Mouse (Mus musculus): ENCODE measurements at regions not wholly inside any gene's neighbourhood (a gene's known extent, or its start where the extent isn't known, plus 50 kb on each side); places are given as distances from the start of the nearest gene placed in this dataset.

GRCm38 (mm10) chr1:69326711-69327110 lies 218.9 kb upstream of the Erbb4 start:
- DNase-seq (no peak), ATAC-seq (no peak)
- Histone ChIP-seq H3K27me3 (ENCODE audit: insufficient read depth, low read length) (no peaks in the 10 kb centered on the region), H3K27ac (ENCODE audit: low read depth) (no peak overlapping the region), H3K36me3 (replicated peaks; ENCODE audit: insufficient read depth, low read length) (no peaks in the 10 kb centered on the region), H3K9ac (replicated peaks) (no peak overlapping the region), H3K4me1 (ENCODE audit: insufficient read depth) (no peaks in the 10 kb centered on the region), H3K4me3 (ENCODE audit: low read depth, low read length) (no peak overlapping the region), H3K4me2 (ENCODE audit: low read depth, low read length) (no peak overlapping the region), H3K9me3 (ENCODE audit: low read length) (no peaks in the 10 kb centered on the region)
- TF ChIP-seq EP300 (IDR thresholded peaks at IDR 0.05; ENCODE audit: low read depth) = no peak
- TF ChIP-seq CTCF (IDR thresholded peaks at IDR 0.05; ENCODE audit: low read depth) = no peak
- WGBS (ENCODE audit: insufficient replicate concordance) = 78% methylated on average over 8 of the region's 8 CpGs

- Histone ChIP-seq H3K9me3 (ENCODE audit: low read length) (no peaks in the 10 kb centered on the region), H3K4me2 (ENCODE audit: low read depth, low read length) (no peak overlapping the region), H3K27me3 (ENCODE audit: insufficient read depth, low read length) (no peaks in the 10 kb centered on the region), H3K9ac (replicated peaks) (no peak overlapping the region), H3K4me3 (ENCODE audit: low read depth, low read length) (no peak overlapping the region), H3K36me3 (replicated peaks; ENCODE audit: insufficient read depth, low read length) (no peaks in the 10 kb centered on the region), H3K27ac (ENCODE audit: low read depth) (no peak overlapping the region), H3K4me1 (ENCODE audit: insufficient read depth) (no peaks in the 10 kb centered on the region)
- no peak for ATAC-seq
- 67% methylated on average over 3 of the region's 3 CpGs for WGBS (ENCODE audit: insufficient replicate concordance)
- no peak for DNase-seq
- TF ChIP-seq CTCF (IDR thresholded peaks at IDR 0.05; ENCODE audit: low read depth) = no peak
- no peak for TF ChIP-seq EP300 (IDR thresholded peaks at IDR 0.05; ENCODE audit: low read depth)
Measured at GRCm38 (mm10) chr1:69319526-69319925, 211.7 kb upstream of the Erbb4 start.

- no peaks in the 10 kb centered on the region for H3K27me3 ChIP-seq (ENCODE audit: insufficient read depth, low read length)
- H3K36me3 ChIP-seq (replicated peaks; ENCODE audit: insufficient read depth, low read length) = no peaks in the 10 kb centered on the region
- H3K4me3 ChIP-seq (ENCODE audit: low read depth, low read length) = no peak overlapping the region
- no peaks in the 10 kb centered on the region for H3K4me1 ChIP-seq (ENCODE audit: insufficient read depth)
- no peak for TF ChIP-seq CTCF (IDR thresholded peaks at IDR 0.05; ENCODE audit: low read depth)
- TF ChIP-seq EP300 (IDR thresholded peaks at IDR 0.05; ENCODE audit: low read depth) = no peak
- no peaks in the 10 kb centered on the region for H3K9me3 ChIP-seq (ENCODE audit: low read length)
- H3K27ac ChIP-seq (ENCODE audit: low read depth) = no peak overlapping the region
- 68% methylated on average over 3 of the region's 3 CpGs for WGBS (ENCODE audit: insufficient replicate concordance)
- H3K4me2 ChIP-seq (ENCODE audit: low read depth, low read length) = no peak overlapping the region
- DNase-seq = no peak
- ATAC-seq = no peak
- H3K9ac ChIP-seq (replicated peaks) = no peak overlapping the region
Measured at GRCm38 (mm10) chr1:69296816-69297215, 189.0 kb upstream of the Erbb4 start.

GRCm38 (mm10) chr1:69291329-69291728 lies 183.5 kb upstream of the Erbb4 start:
- ATAC-seq = no peak
- H3K36me3 ChIP-seq (replicated peaks; ENCODE audit: insufficient read depth, low read length) = no peaks in the 10 kb centered on the region
- DNase-seq = no peak
- no peak overlapping the region for H3K9ac ChIP-seq (replicated peaks)
- no peak overlapping the region for H3K27ac ChIP-seq (ENCODE audit: low read depth)
- no peaks in the 10 kb centered on the region for H3K27me3 ChIP-seq (ENCODE audit: insufficient read depth, low read length)
- WGBS (ENCODE audit: insufficient replicate concordance) = 55% methylated on average over 7 of the region's 7 CpGs
- no peak overlapping the region for H3K4me3 ChIP-seq (ENCODE audit: low read depth, low read length)
- H3K4me2 ChIP-seq (ENCODE audit: low read depth, low read length) = no peak overlapping the region
- no peak for TF ChIP-seq CTCF (IDR thresholded peaks at IDR 0.05; ENCODE audit: low read depth)
- no peak for TF ChIP-seq EP300 (IDR thresholded peaks at IDR 0.05; ENCODE audit: low read depth)
- no peaks in the 10 kb centered on the region for H3K4me1 ChIP-seq (ENCODE audit: insufficient read depth)
- no peaks in the 10 kb centered on the region for H3K9me3 ChIP-seq (ENCODE audit: low read length)

- H3K36me3 ChIP-seq (replicated peaks; ENCODE audit: insufficient read depth, low read length) = no peaks in the 10 kb centered on the region
- no peak overlapping the region for H3K27ac ChIP-seq (ENCODE audit: low read depth)
- H3K9ac ChIP-seq (replicated peaks) = no peak overlapping the region
- no peak overlapping the region for H3K4me3 ChIP-seq (ENCODE audit: low read depth, low read length)
- DNase-seq = no peak
- 47% methylated on average over 3 of the region's 3 CpGs for WGBS (ENCODE audit: insufficient replicate concordance)
- no peaks in the 10 kb centered on the region for H3K4me1 ChIP-seq (ENCODE audit: insufficient read depth)
- ATAC-seq = no peak
- TF ChIP-seq EP300 (IDR thresholded peaks at IDR 0.05; ENCODE audit: low read depth) (no peak), CTCF (IDR thresholded peaks at IDR 0.05; ENCODE audit: low read depth) (no peak)
- H3K27me3 ChIP-seq (ENCODE audit: insufficient read depth, low read length) = no peaks in the 10 kb centered on the region
- no peaks in the 10 kb centered on the region for H3K9me3 ChIP-seq (ENCODE audit: low read length)
- no peak overlapping the region for H3K4me2 ChIP-seq (ENCODE audit: low read depth, low read length)
Measured at GRCm38 (mm10) chr1:69286374-69286773, 178.5 kb upstream of the Erbb4 start.

GRCm38 (mm10) chr1:69277428-69277827 lies 169.6 kb upstream of the Erbb4 start:
- Histone ChIP-seq H3K27me3 (ENCODE audit: insufficient read depth, low read length) (no peaks in the 10 kb centered on the region), H3K4me2 (ENCODE audit: low read depth, low read length) (no peak overlapping the region), H3K4me3 (ENCODE audit: low read depth, low read length) (no peak overlapping the region), H3K9ac (replicated peaks) (no peak overlapping the region), H3K27ac (ENCODE audit: low read depth) (no peak overlapping the region), H3K9me3 (ENCODE audit: low read length) (no peaks in the 10 kb centered on the region), H3K36me3 (replicated peaks; ENCODE audit: insufficient read depth, low read length) (no peaks in the 10 kb centered on the region), H3K4me1 (ENCODE audit: insufficient read depth) (no peaks in the 10 kb centered on the region)
- 76% methylated on average over 4 of the region's 4 CpGs for WGBS (ENCODE audit: insufficient replicate concordance)
- DNase-seq (no peak), ATAC-seq (no peak)
- TF ChIP-seq EP300 (IDR thresholded peaks at IDR 0.05; ENCODE audit: low read depth) (no peak), CTCF (IDR thresholded peaks at IDR 0.05; ENCODE audit: low read depth) (no peak)

GRCm38 (mm10) chr1:69247691-69248090 lies 139.8 kb upstream of the Erbb4 start:
- H3K4me3 ChIP-seq (ENCODE audit: low read depth, low read length) = no peak overlapping the region
- DNase-seq (no peak), ATAC-seq (no peak)
- H3K4me1 ChIP-seq (ENCODE audit: insufficient read depth) = no peaks in the 10 kb centered on the region
- H3K27ac ChIP-seq (ENCODE audit: low read depth) = no peak overlapping the region
- no peak for TF ChIP-seq CTCF (IDR thresholded peaks at IDR 0.05; ENCODE audit: low read depth)
- no peak for TF ChIP-seq EP300 (IDR thresholded peaks at IDR 0.05; ENCODE audit: low read depth)
- H3K9me3 ChIP-seq (ENCODE audit: low read length) = no peaks in the 10 kb centered on the region
- WGBS (ENCODE audit: insufficient replicate concordance) = 71% methylated on average over 5 of the region's 5 CpGs
- no peak overlapping the region for H3K4me2 ChIP-seq (ENCODE audit: low read depth, low read length)
- no peaks in the 10 kb centered on the region for H3K27me3 ChIP-seq (ENCODE audit: insufficient read depth, low read length)
- H3K9ac ChIP-seq (replicated peaks) = no peak overlapping the region
- no peaks in the 10 kb centered on the region for H3K36me3 ChIP-seq (replicated peaks; ENCODE audit: insufficient read depth, low read length)
